Mouse (Mus musculus) neural tube, embryonic 10.5 days (tissue): ENCODE measurements around the gene Ica1.
A peak's percentile ranks its signal among the peaks of the same experiment; 100 is the strongest.

Experiments used
- DNase-seq: peaks from one replicate; pipeline ENCODE4 v3.0.0-alpha.2; 2017; ENCODE audit warnings: low spot score; ENCODE audit errors: extremely low spot score

Gene Ica1

DNA sequence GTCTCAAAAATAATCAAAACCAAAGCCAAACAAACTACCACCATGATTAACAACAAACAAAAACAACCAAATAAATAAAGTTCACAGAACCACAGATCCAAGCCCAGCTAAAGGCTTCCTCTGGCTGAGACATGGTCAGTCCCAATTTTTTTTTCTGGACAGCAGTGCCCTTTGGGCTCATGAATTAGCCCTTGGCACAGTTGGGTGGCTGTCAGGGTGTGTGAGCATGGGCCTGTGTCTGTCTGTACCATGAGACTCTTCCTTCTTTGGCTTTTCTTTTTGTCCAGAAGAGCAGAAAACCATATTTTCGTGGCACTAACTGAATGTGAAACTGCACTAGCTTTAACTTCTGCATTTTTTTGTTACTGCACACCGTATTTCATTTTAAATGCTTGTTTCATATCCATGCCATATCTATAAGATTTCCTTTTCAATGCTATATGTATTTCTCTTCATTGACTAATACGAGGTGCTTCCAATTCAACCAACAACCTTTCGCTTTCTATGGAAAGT is 34.0 kb downstream of the Ica1 start:
- no peak for DNase-seq

GRCm38 (mm10) chr6:8742449-8742848 is 35.8 kb downstream of the Ica1 start:
- DNase-seq = no peak

- DNase-seq = no peak
Observed at GRCm38 (mm10) chr6:8741659-8742058, 36.6 kb downstream of the Ica1 start.

GRCm38 (mm10) chr6:8740092-8740491 is 38.2 kb downstream of the Ica1 start:
- DNase-seq = no peak

DNA sequence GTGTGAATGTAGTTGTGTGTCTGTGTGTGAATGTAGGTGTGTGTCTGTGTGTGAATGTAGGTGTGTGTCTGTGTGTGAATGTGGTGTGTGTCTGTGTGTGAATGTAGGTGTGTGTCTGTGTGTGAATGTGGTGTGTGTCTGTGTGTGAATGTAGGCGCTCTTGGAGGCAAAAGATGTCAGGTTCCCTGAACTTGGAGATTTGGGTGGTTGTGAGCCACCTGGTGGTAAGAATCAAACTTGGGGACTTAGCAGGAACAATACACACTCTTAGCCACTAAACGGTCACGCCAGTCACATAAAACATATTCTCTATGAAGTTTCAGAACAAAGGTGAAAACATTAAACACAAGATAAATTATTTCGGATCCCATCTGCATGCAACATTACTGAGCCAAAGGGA is 39.9 kb downstream of the Ica1 start:
- DNase-seq = no peak

- DNase-seq = no peak
Observed at GRCm38 (mm10) chr6:8736493-8736820, 41.8 kb downstream of the Ica1 start.

DNA sequence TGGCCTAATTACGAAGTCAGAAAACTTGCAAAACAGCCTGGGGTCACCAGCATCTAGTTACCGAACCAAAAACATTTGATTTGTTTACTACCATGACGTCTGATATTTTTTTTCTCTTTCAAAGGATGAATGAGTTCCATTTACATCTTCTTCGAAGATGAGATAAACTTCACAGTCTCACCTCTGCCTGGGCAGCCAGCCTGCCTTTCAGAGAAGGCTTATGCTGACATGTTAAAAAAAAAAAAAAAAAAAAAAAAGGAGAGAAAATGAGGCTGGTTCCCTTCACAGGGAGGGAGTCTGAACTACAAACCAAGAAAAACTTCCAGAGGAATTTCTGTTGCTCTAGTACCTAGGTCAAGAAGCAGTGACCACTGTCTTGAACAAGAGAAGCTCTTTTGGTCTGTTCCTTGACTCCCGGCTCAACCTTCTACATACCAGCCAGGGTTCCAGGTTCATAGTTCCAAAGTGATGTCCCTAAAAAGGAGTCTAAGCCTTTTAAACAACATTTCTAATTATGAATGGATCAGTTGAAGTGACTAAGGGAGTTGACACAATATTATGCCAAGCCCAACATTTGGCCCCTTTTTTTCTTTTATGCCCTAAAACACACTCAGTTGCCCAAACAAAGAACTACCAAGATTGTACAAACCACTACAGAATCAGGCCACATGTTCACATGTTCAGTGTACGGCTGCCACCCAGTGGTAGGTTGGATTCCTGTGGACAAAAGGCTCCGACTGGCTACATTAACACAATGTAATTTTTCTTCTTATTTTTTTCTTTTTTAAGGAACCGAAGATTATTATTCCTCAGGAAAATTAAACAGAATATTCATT is 42.4 kb downstream of the Ica1 start:
- DNase-seq = peak; percentile 56

DNA sequence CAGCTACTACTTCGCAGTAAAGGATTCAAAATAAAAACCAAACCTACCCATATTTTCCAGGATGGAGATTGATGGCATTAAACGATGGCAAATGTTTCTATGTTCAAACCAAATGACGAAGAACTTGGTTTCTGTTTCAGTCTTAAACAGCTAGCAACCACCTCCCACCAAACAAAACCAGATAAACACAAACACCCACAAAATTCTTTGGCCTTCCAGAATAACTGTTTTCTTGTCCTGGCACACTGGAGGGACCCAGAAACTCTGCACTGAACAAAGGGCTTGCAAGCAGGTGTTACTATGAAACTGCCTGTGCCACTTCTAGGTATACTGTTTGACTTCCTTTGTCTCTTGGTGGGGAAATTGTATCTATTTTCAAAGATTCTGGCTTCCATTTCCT is 43.2 kb downstream of the Ica1 start:
- no peak for DNase-seq

DNA sequence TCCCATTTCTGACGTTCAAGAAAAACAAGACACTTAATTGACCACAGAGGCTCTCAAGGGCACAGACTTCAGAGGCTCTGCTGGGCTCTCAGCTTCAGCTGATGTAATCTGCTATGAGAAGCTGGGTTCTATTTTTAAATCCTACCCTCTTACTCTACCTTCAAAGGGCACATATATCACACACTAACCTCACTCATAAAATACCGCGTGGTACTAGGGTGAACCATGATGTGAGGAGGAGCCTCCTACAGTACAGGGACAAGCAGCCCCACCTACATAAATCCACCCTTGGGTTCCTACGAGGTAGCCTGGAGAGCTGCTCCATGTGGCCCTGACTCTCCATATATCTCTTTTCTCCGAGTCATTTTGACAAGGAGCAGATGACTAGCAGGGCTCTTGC is 45.8 kb downstream of the Ica1 start:
- DNase-seq = no peak

DNA sequence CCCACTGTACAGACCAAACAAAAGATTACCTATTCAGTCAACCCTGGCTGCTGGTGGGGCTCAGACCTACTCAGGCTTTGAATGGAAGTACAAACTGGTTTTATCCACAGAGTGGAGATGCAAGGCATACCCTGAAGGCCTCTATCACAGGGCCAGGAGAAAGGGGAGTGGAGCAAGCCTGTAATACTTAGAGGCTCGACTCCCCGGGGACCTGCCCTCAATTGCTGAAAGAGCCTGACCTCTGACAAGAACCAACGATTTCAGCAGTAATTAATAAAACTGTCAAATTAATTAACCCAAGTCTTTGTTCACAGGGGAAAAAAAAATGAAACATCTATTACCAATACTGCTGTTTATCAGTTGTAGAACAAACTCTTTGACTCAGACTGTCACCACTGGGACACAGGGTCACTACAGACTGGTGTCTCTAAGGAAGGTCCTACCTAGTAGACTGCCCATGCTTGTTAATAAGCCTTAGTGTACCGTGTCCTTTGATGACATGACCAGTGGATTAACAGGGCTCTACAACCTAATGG is 46.6 kb downstream of the Ica1 start:
- DNase-seq = peak; percentile 37

DNA sequence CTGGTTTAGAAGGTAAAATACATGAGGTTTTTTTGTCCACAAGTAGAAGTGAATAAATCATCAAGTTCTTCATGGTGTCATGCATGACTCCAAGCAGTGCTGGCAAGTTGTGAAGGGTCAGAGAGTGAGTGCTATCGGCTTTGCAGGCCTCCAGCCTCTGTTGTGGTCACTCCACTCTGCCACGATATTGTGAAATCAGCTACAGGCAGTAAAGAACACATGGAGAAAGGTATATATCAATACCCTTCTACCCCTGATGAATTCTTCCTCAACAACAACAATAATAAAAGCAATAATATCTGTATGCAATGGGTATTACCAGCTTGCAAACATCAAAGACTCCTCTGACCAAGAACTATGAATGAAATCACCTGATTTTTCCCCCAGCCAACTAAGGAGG is 47.9 kb downstream of the Ica1 start:
- DNase-seq = no peak

GRCm38 (mm10) chr6:8727806-8728205 is 50.5 kb downstream of the Ica1 start:
- DNase-seq = no peak

DNA sequence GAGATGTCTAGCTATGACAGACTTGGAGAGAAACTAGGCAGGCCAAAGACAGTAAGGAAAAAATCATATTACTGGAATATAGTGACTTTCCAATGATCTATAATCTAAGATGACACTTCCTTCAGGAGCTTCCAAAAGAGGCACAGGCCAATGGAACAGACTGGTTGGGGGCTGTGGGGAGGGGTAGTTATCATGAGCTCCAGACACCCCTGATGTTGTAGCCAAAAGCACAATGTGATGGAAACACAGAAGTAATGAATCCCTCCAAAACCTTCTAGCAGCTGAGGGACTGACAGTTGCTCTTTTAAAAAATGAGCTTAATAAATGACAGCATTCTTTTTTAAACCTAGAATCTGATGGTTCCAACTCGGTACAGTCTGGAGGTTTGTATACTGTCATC is 52.7 kb downstream of the Ica1 start:
- no peak for DNase-seq

DNA sequence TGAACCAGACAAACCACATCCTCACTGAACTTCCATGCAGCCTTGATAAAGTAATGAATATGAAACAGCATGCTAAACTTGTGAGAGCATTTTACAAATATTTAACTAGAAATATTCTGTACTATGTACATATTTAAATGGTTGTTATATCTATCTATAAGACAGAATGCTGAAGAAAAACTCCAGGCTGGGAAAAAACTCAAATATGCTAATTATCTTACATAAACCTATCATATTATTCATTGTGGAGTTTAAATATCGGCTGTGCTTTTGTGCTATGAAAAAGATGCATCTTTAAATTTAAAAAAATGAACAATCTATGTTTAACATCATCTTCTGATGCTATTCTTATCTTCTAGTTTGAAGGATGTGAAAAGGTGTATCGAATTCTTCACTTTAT is 58.6 kb downstream of the Ica1 start:
- no peak for DNase-seq

DNA sequence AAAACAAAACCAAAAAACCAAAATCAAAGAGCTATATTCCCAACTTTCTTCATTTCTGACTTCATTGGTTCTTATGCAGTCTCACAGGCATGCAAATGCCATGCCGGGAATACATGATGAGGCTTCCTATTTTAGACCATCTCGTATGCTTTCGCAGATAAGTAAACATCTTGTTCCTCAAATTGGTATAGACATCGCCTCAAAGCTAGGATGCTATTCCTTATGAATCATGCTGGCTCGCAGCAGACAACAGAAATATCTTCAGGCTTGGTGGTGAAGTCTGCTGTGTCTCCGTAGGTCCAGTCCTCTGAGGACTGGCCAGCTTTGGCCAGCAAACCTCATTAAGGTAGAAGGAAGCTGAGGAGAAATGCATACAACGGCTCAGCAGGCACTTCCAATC is 60.3 kb downstream of the Ica1 start:
- DNase-seq = no peak

GRCm38 (mm10) chr6:8716539-8716938 is 61.7 kb downstream of the Ica1 start:
- DNase-seq = no peak

GRCm38 (mm10) chr6:8711246-8711645 is 67.0 kb downstream of the Ica1 start:
- no peak for DNase-seq

- no peak for DNase-seq
Observed at GRCm38 (mm10) chr6:8694636-8695514, 83.4 kb downstream of the Ica1 start.

GRCm38 (mm10) chr6:8693926-8694635 is 84.2 kb downstream of the Ica1 start:
- DNase-seq = peak; percentile 26

GRCm38 (mm10) chr6:8693141-8693881 is 85.0 kb downstream of the Ica1 start:
- no peak for DNase-seq
